Mouse (Mus musculus): ENCODE data around the gene Slc2a8.
A peak's percentile ranks its signal among the peaks of the same experiment; 100 is the strongest.

Slc2a8 gene

DNA sequence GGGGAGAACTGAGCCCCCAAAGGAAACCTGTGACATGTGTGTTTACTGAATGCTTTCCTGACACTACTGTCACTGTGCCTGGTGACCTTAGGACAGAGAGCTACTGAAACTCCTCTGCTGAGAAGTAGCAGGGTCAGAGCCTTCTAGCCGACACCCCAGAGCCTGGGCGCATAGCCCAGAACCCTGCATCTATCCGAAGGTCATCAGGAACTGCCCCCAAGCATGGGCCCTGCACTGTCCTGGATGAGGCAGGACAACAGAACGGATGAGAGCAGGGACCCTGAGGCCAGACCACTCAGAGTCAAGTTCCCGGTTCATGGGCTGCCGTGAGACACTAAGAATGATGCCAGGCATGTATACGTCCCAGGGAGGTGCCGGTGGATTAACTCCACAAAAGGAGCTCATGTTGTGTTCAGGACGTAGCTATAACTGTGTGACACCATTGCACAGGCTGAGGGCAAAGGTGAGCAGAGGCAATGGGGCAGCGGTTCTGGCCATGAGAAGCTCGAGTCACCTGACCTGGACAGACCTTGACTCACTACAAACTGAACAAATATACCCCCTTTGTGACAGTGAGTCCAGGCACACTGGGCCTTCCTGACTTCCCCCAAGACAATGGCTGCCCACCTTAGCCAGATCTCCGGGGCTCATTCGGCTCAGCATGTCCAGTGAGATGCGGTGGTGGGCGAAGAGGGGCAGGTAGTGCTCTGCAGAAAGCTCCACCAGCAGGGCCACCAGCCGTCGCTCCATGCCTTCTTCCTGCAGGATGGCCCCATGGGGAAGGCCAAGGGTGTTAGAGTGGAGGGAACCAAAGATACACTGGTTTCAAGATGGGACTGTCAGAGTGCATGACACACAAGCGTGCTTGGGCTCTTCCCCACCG lies 52.7 kb downstream of the Slc2a8 start:
- no peak for DNase-seq (ENCODE audit: low read depth, low spot score)

DNA sequence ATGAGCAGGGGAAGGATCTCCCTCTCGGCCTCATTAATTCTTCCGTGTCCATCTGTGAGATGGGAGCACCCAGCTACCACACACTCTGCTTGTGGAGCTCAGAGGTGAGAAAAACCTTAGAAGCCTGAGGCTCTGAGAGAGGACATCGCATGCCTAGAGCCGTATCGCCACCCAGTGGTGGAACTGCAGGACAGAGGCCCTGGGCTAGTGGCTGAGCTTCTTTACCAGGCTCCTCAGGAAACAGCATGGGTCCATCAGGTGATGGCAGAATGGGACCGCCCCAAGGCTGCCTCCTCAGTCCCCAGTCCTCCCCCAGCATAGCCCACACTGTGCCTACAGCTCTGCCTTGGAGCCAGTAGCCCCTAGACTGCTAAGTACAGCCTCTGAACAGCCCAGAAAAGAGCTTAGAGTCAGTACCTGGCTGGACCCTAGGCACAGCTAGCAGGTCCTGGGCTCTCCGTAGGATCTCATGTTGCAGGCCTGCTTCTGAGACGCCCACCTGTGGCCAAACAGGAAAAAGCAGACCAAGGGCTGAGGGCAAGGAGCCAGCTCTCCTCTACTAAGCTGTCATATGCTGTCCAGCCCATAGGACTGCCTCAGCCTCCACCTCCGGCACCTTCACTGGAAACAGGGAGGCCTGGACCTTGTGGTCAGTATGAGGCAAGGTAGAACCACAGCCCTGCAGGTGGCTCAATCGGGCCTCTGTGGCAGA lies 53.5 kb downstream of the Slc2a8 start:
- DNase-seq (ENCODE audit: low read depth, low spot score): peak; percentile 71

GRCm38 (mm10) chr2:32927624-32928234 lies 54.2 kb downstream of the Slc2a8 start:
- DNase-seq (ENCODE audit: low read depth, low spot score): no peak

DNA sequence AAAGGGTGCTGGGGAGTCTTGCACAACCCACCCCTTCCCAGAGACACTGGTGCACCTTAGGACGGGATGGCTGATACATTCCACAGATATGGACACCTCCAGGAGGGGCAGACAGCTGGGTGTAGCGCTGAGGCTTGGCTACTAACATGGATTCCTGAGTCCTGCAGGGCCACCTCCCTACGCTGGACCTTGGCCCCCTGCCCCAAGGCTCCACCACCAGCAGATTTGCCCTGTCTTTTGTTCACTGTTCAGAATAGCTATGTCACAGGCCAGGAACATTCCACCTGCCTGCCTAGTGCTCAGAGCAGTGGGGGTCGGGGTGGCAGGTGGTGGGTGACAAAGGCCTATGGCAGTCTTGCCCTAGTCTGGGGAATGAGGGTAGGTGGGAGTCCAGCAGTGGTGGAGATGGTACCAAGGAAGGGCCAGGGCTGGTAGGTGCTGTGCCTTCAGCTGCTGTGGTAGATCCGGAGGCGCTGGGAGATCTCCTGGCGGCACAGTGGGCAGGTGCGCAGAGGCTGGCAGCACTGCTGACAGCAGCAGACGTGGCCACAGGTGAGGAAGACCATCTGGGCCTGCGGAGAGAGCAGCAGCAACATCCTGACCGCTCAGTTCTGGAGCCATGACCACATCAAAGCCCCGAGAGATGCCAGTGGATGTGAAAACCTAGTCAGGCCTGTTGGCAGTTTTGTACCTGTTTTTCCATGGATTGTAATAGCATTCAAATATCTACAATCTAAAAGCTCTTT lies 55.4 kb downstream of the Slc2a8 start:
- DNase-seq (ENCODE audit: low read depth, low spot score): no peak

DNA sequence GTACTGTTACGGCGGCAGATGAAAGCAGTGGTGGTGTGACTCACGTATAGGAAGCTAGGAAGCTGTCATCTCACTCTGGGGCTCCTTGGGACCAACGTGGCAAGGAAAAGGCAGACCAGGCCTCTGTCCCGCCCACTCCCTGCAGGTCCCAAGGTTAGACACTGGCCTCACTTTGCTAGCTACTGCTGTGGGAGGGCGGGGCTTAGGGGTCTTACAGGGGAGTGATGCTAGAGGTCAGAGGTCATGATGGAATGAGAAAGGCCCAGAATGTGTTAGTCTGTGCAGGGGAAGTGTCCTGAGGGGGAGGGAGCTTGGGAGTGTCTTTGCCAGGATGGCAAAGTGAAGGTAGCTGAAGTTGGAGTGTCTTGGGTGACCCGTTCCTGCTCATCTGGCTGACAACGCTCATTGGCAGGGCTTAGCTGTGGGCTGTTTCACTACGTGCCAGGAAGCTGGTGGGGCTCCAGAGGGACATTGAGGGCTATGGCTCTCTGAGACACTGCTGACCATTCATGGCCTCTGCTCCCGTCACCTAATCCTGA lies 57.5 kb downstream of the Slc2a8 start:
- no peak for DNase-seq (ENCODE audit: low read depth, low spot score)

DNA sequence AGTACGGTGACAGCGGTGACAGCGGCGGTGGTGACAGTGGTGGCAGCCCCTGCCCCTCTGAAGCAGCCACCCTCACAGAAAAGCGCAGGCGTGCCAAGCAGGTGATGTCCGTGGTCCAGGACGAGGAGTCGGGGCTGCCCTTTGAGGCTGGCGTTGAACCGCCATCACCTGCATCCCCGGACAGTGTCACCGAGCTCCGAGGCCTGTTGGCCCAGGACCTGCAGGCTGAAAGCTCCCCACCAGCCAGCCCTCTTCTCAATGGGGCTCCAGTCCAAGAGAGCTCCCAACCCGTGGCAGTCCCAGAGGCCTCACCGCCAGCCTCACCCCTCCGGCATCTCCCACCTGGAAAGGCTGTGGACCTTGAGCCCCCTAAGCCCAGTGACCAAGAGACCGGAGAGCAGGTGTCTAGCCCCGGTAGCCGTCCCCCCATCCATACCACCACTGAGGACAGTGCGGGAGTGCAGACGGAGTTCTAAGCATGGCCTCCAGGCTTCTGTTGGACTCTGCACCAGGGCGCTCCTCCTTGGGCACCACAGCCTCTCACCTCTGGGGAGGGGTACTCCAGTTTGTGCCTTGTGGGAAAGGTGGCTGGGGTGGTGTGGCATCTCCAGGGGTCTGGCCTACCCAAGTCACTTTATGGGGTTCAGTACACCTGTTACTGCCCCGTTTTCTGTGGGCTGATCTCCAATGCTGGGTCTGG lies 58.2 kb downstream of the Slc2a8 start:
- DNase-seq (ENCODE audit: low read depth, low spot score): no peak
